Mouse (Mus musculus): ENCODE data around the gene Rars.

GRCm38 (mm10) chr11:35878559-35878897 is 44.2 kb upstream of the Rars start:
- TF ChIP-seq POLR2A (IDR thresholded peaks at IDR 0.05; ENCODE audit: extremely low read depth, insufficient read depth, low read length), result no peak
- TF ChIP-seq CTCF (IDR thresholded peaks at IDR 0.05; ENCODE audit: extremely low read depth, insufficient read depth, low read length), result no peak
